Mouse (Mus musculus) megakaryocyte, embryonic 14.5 days (primary cell): ENCODE results near the gene Stxbp5.

ENCODE experiments used
- FLI1 ChIP-seq: IDR thresholded peaks from 2 replicates; pipeline ENCODE4 v1.6.1; 2012; ENCODE audit warnings: low read length, inconsistent platforms, mixed read lengths
- GATA1 ChIP-seq: IDR thresholded peaks from 3 replicates; pipeline ENCODE4 v1.6.1; 2012; ENCODE audit warnings: mixed read lengths, low read length, inconsistent platforms, borderline replicate concordance

DNA sequence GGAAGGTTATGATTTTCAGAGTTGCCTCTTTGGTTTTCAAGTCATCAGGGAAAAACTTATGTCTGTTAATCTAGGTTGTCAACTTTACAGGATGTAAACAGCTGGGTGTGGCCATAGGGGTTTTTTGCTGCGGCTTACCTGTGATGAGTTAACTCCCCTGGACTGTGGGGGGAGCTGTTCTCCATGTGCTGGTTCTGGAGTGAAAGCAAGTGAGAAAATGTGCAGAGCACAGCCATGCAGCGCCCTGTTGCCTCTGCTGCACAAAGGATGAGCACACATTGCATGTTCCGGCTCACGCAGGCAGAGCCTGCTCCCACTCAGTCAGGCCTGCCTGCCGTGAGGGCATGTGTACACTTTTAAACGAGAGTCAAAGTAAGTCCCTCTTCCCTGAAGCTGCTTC is 79.6 kb downstream of the Stxbp5 start:
- TF ChIP-seq GATA1 (no peak), FLI1 (no peak)
